Mouse (Mus musculus) kidney, adult 2 months (tissue): ENCODE measurements at regions not wholly inside any gene's neighbourhood (a gene's known extent, or its start where the extent isn't known, plus 50 kb on each side); places are given as distances from the start of the nearest gene placed in this dataset.

ENCODE experiments used
- DNase-seq: peaks from one replicate; pipeline ENCODE4 v3.0.0; 2021
- H3K27ac ChIP-seq: fragments of 200-500 bp; 2 replicates; pipeline ENCODE4 v1.5.1; 2012; ENCODE audit warnings: low read depth, low read length, control low read depth, inconsistent platforms; ENCODE audit not compliant: insufficient read depth
- H3K27me3 ChIP-seq: fragments of 200-500 bp; replicated peaks from 2 replicates; pipeline ENCODE4 v1.6.1; 2012; ENCODE audit warnings: mild to moderate bottlenecking, moderate library complexity, low read length, inconsistent platforms; ENCODE audit not compliant: control insufficient read depth, insufficient read depth
- H3K36me3 ChIP-seq: fragments of 200-500 bp; 2 replicates; pipeline ENCODE4 v1.6.1; 2012; ENCODE audit warnings: mild to moderate bottlenecking, moderate library complexity, low read length, inconsistent platforms; ENCODE audit not compliant: control insufficient read depth, insufficient read depth
- H3K4me1 ChIP-seq: fragments of 200-500 bp; 2 replicates; pipeline ENCODE4 v1.6.1; 2011; ENCODE audit warnings: low read length; ENCODE audit not compliant: control insufficient read depth, insufficient read depth
- H3K4me3 ChIP-seq: fragments of 200-500 bp; 2 replicates; pipeline ENCODE4 v1.5.1; 2011; ENCODE audit warnings: mild to moderate bottlenecking, low read depth, low read length, control low read depth; ENCODE audit not compliant: insufficient read depth
- CTCF ChIP-seq: fragments of 200-500 bp; conservative IDR thresholded peaks from 2 replicates; pipeline ENCODE4 v1.5.1; 2011; ENCODE audit warnings: low read depth, mild to moderate bottlenecking, control low read depth, low read length, moderate library complexity, mixed read lengths; ENCODE audit not compliant: insufficient read depth, insufficient read length
- POLR2A ChIP-seq: fragments of 200-500 bp; IDR thresholded peaks from one replicate; pipeline ENCODE4 v1.6.1; 2011; ENCODE audit warnings: low read depth, low read length, control low read depth
- WGBS: fragments of 180-500 bp; shearing (Covaris S2); methylation state at CpG from one replicate; pipeline ENCODE4 v1.1.7; 2018; 5-methylcytosine and 5-hydroxymethylcytosine counted together

DNA sequence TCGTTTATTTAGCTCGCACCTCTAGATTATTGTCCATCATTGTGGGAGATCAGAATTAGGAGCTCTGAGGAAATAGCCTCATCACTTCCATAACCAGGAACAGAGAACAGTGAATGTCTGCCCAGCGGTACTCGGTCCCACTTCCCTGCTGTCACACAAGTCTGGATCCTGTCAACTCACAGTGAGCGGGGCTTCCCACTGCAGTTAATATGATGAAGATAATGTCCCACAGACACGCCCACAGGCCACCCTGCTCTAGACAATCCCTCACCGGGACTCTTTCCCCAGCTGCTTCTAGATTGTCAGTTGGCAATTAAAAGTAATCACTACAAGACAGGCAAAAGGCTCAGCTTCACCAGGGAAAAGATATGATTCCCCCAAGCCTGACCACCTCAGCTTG is 124.2 kb upstream of the Plekha5 start:
- H3K4me3 ChIP-seq = no peak overlapping the region
- H3K27ac ChIP-seq = no peak overlapping the region
- WGBS = 81% methylated on average over 7 of the region's 7 CpGs
- TF ChIP-seq POLR2A (no peak), CTCF (no peak)
- peaks cover 4% of the 10 kb centered on the region for H3K4me1 ChIP-seq
- H3K27me3 ChIP-seq = no peaks in the 10 kb centered on the region
- no peak for DNase-seq
- no peaks in the 10 kb centered on the region for H3K36me3 ChIP-seq

DNA sequence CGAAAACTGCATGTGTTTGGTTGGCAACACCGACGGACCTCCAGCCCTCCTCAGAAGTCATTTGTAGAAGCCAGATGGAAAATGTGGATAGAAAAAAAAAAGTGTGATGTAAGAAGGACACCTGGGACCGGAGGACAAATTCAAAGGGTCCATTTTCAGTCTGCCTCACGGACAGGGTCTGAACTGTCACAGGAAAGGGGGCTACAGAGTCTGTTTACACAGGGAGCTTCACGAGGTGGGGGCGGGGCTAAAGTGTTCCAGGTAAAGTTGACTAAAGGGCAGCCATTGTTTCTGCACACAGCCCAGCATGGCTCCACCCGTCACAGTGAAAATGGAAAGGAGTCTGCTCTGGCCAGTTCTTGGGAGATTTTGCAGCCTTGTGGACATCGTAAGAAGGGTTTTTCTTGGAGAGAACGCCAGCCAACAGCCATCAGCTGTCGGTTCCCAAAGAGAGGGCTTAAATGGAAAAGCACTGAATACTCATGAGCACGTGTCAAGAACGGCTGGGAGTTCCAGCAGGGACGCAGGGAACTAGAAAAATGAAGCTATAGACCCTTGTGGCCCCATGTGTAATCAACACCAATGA is 125.8 kb upstream of the Plekha5 start:
- no peaks in the 10 kb centered on the region for H3K4me1 ChIP-seq
- no peak for DNase-seq
- no peak overlapping the region for H3K27ac ChIP-seq
- no peaks in the 10 kb centered on the region for H3K27me3 ChIP-seq
- WGBS = 65% methylated on average over 14 of the region's 14 CpGs
- H3K4me3 ChIP-seq = no peak overlapping the region
- TF ChIP-seq CTCF (no peak), POLR2A (no peak)
- no peaks in the 10 kb centered on the region for H3K36me3 ChIP-seq

DNA sequence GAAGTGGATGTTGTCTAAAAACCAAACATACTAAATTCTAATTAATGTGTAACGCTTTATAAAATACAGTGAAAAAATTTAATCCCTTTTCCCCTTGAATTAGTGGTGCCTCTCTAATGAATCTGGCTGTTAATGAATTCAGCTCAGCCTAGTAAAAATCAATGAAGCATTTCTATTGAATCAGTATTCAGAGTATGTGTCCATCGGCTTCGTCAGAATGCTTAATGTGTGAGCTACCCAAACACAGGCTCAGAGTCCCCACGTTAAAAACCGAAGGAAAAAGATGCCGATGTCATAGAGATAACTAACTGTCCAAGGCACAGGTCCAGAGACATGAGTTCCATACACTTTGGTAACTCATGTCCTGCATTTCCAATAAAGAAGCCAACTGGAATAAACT is 126.3 kb upstream of the Plekha5 start:
- WGBS = 40% methylated on average over 6 of the region's 6 CpGs
- Histone ChIP-seq H3K36me3 (no peaks in the 10 kb centered on the region), H3K4me3 (no peak overlapping the region), H3K4me1 (no peaks in the 10 kb centered on the region), H3K27ac (no peak overlapping the region), H3K27me3 (no peaks in the 10 kb centered on the region)
- DNase-seq = no peak
- TF ChIP-seq CTCF (no peak), POLR2A (no peak)

DNA sequence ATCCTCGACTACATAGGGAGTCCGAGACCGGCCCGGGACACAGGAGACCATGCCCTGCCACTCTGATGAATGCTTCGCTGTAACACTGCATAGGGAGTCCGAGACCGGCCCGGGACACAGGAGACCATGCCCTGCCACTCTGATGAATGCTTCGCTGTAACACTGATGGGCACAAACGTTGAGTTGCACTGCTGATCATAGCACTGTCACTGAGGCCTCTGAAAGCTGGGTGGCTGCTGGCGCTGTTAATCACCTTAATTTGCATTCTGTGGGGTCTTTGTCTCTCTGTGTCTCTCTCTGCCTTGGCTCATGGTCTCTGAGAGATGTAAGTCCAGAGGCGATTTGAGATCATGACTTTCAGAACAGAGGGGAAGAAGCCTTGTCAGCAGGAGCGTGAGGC is 133.7 kb upstream of the Plekha5 start:
- TF ChIP-seq CTCF (no peak), POLR2A (no peak)
- no peaks in the 10 kb centered on the region for H3K36me3 ChIP-seq
- H3K27me3 ChIP-seq = no peaks in the 10 kb centered on the region
- H3K4me3 ChIP-seq = no peak overlapping the region
- whole genome bisulfite sequencing = 66% methylated on average over 13 of the region's 13 CpGs
- peak; percentile 38 for DNase-seq
- no peak overlapping the region for H3K27ac ChIP-seq
- peaks cover 4% of the 10 kb centered on the region; the same call in 1 of the 2 replicates for H3K4me1 ChIP-seq

DNA sequence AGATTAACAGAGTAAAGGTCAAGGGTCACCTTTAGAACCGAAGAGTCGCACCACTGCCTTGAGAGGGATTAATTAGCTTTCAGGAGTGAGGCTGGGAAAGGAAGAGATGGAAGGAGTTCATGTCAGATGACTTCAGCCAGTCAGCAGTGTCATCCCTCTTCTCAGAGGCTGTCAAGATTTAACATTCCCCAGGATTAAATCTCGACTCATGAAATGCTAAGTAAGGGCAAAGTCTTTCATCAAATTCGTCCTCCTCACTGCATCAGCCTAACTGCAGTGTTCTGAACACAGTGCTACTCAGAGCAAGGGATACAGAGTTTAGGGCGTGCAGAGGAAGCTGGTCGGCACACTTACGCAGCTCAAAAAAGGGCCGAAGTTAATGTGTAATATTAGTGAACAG is 135.1 kb upstream of the Plekha5 start:
- no peak overlapping the region for H3K4me3 ChIP-seq
- H3K36me3 ChIP-seq = no peaks in the 10 kb centered on the region
- peaks cover 4% of the 10 kb centered on the region; the same call in 1 of the 2 replicates for H3K4me1 ChIP-seq
- H3K27me3 ChIP-seq = no peaks in the 10 kb centered on the region
- H3K27ac ChIP-seq = 0 out of 2 replicates have a peak overlapping the region, but pooled peaks have one; percentile 6
- 36% methylated on average over 8 of the region's 8 CpGs for WGBS
- TF ChIP-seq CTCF = no peak
- no peak for TF ChIP-seq POLR2A
- DNase-seq = peak; percentile 56

DNA sequence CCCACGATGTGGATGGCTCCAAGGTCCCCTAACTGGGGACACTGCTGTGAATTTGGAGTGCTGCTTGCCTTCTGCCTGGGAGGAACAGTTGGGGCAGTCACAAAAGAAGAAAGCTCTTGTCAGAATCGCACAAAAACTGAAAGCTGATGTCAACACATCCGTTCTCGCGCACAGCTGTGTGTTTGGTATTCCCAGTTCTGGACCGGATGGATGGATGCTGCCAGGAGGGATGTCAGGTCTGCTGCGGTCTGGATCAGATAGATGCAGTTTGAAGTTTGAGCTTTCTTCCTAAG is 141.6 kb upstream of the Plekha5 start:
- Histone ChIP-seq H3K4me3 (no peak overlapping the region), H3K27ac (peak overlapping the region; percentile 62), H3K36me3 (no peaks in the 10 kb centered on the region), H3K4me1 (peaks cover 9% of the 10 kb centered on the region), H3K27me3 (no peaks in the 10 kb centered on the region)
- no peak for TF ChIP-seq CTCF
- no peak for TF ChIP-seq POLR2A
- DNase-seq = no peak
- 78% methylated on average over 7 of the region's 7 CpGs for WGBS

DNA sequence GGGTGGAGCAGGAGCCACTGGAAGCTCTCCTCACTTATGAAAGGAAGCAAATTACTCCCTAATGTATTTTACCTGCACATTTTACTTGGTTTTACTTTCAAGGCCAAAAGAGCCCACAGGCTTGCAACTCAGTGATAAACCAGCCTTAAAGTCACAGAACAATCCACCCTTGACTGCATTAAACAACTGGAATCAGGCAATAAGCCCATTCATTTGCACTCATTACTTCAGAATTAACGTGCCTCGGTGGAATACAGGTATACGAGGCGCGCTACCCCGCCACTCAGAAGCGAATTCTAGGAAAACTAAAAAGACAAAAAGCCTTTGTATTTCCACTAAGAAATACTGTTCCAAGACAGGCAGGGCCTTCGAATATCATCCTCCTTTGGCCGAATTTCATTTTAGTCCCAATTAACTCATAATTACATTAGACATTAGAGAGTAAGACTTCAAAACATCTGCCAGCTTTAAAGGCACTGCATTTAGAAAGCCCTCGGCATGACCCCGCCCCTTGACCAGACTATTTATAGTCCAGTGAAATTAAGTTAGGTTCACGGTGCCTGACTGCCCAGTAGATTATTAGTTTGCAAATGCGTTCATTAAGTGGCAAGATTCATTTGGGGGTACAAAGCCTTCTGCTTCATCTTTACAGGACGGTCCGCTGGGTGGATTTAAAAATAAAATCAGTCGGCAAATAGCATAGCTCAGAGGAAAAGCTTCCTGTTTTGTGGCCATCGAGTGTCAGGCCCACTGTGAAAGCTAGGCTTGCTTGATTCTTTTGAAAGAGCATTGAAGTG is 142.2 kb upstream of the Plekha5 start:
- Histone ChIP-seq H3K4me3 (no peak overlapping the region), H3K4me1 (peaks cover 9% of the 10 kb centered on the region), H3K27me3 (no peaks in the 10 kb centered on the region), H3K36me3 (no peaks in the 10 kb centered on the region), H3K27ac (peak overlapping the region; percentile 62)
- no peak for TF ChIP-seq POLR2A
- no peak for TF ChIP-seq CTCF
- peak; percentile 70 for DNase-seq
- WGBS = 37% methylated on average over 17 of the region's 17 CpGs
